Mouse (Mus musculus): Measurements from ENCODE around the gene Prune2. TPM values are rescaled to one million over a fixed set of nuclear protein-coding genes. Genes with fewer than 3 reads are reported as not detected.

Gene Prune2
- polyA plus RNA-seq, 1 experiment = 37.2 TPM

- no peak overlapping the region for H3K27ac ChIP-seq (ENCODE audit: insufficient read depth, low read length)
- TF ChIP-seq CTCF (IDR thresholded peaks at IDR 0.05; ENCODE audit: extremely low read depth, insufficient read depth, low read length) (no peak), POLR2A (IDR thresholded peaks at IDR 0.05; ENCODE audit: extremely low read depth, insufficient read depth, low read length) (no peak)
- peaks cover 3% of the 10 kb centered on the region; the same call in 1 of the 2 replicates for H3K4me1 ChIP-seq (ENCODE audit: control insufficient read depth, insufficient read depth, low read length)
- no peak overlapping the region for H3K4me3 ChIP-seq (ENCODE audit: insufficient read depth, low read length)
These were observed 285.3 kb downstream of the Prune2 start for GRCm38 (mm10) chr19:17241206-17241605.

DNA sequence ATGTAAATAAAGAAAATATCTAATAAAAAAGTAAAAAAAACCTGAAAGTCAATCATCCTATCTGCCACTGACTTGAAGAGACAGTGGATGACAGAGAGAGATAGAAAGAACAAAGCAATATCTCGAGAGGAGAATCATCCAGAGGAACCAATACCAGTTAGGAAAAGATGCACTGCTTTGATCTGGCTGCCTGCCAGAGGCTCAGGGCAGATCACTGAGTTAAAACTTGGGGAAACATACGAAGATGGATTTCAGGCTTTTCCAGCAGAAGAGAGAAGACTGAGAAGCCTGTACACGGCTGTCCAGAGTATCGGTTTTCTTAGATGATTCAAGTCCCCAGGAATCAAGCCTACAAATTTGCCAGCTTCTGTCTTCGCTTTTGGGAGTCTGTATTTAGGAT lies 287.0 kb downstream of the Prune2 start:
- TF ChIP-seq CTCF (IDR thresholded peaks at IDR 0.05; ENCODE audit: extremely low read depth, insufficient read depth, low read length) = no peak
- TF ChIP-seq POLR2A (IDR thresholded peaks at IDR 0.05; ENCODE audit: extremely low read depth, insufficient read depth, low read length) = no peak
- no peak overlapping the region for H3K27ac ChIP-seq (ENCODE audit: insufficient read depth, low read length)
- peaks cover 3% of the 10 kb centered on the region; the same call in 1 of the 2 replicates for H3K4me1 ChIP-seq (ENCODE audit: control insufficient read depth, insufficient read depth, low read length)
- no peak overlapping the region for H3K4me3 ChIP-seq (ENCODE audit: insufficient read depth, low read length)

DNA sequence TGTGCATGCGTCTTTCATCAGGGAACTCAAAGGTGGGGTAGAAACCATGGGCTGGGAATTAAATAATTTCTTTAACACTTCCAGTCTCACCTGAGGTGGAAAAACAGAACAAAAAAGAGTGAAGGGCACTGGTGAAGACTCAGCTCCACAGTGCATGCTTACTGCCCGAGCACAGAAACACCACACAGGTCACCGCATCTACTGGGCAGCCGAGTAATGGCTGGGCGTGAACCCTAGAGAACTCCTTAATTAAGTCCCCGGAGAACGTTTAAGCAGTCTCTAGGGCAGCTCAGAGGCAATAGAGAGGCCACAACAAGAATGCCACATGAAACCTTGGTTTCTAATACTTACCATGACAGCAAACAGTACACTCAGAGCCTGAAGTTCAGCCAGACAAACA lies 288.6 kb downstream of the Prune2 start:
- no peak overlapping the region for H3K4me3 ChIP-seq (ENCODE audit: insufficient read depth, low read length)
- TF ChIP-seq POLR2A (IDR thresholded peaks at IDR 0.05; ENCODE audit: extremely low read depth, insufficient read depth, low read length) (no peak), CTCF (IDR thresholded peaks at IDR 0.05; ENCODE audit: extremely low read depth, insufficient read depth, low read length) (no peak)
- H3K4me1 ChIP-seq (ENCODE audit: control insufficient read depth, insufficient read depth, low read length) = no peaks in the 10 kb centered on the region
- H3K27ac ChIP-seq (ENCODE audit: insufficient read depth, low read length) = no peak overlapping the region

- Histone ChIP-seq H3K27ac (ENCODE audit: insufficient read depth, low read length) (no peak overlapping the region), H3K4me3 (ENCODE audit: insufficient read depth, low read length) (no peak overlapping the region), H3K4me1 (ENCODE audit: control insufficient read depth, insufficient read depth, low read length) (no peaks in the 10 kb centered on the region)
- TF ChIP-seq CTCF (IDR thresholded peaks at IDR 0.05; ENCODE audit: extremely low read depth, insufficient read depth, low read length) = no peak
- no peak for TF ChIP-seq POLR2A (IDR thresholded peaks at IDR 0.05; ENCODE audit: extremely low read depth, insufficient read depth, low read length)
These were observed 291.5 kb downstream of the Prune2 start for GRCm38 (mm10) chr19:17247352-17247925.

GRCm38 (mm10) chr19:17249691-17250090 lies 293.8 kb downstream of the Prune2 start:
- Histone ChIP-seq H3K4me1 (ENCODE audit: control insufficient read depth, insufficient read depth, low read length) (no peaks in the 10 kb centered on the region), H3K4me3 (ENCODE audit: insufficient read depth, low read length) (no peak overlapping the region), H3K27ac (ENCODE audit: insufficient read depth, low read length) (no peak overlapping the region)
- TF ChIP-seq CTCF (IDR thresholded peaks at IDR 0.05; ENCODE audit: extremely low read depth, insufficient read depth, low read length) (no peak), POLR2A (IDR thresholded peaks at IDR 0.05; ENCODE audit: extremely low read depth, insufficient read depth, low read length) (no peak)

DNA sequence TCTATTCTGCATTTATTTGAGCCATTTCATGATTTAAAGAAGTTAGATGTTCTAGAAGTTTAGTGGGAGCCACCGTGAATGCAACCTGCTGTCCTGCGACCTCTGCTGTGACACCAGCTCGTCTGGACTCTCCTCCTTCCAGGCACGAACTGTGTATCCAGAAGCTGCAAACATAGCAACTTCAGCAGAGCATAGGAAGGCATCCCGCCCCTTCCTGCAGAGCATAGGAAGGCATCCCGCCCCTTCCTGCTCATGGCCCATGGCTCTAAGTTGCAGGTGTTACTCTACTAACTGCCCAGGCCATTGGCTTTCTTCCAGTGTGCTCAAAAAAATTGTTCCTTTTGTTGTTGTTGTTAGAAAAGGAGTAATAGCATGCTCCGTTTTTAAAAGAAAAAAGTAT lies 294.9 kb downstream of the Prune2 start:
- no peaks in the 10 kb centered on the region for H3K4me1 ChIP-seq (ENCODE audit: control insufficient read depth, insufficient read depth, low read length)
- H3K27ac ChIP-seq (ENCODE audit: insufficient read depth, low read length) = no peak overlapping the region
- H3K4me3 ChIP-seq (ENCODE audit: insufficient read depth, low read length) = no peak overlapping the region
- TF ChIP-seq POLR2A (IDR thresholded peaks at IDR 0.05; ENCODE audit: extremely low read depth, insufficient read depth, low read length) (no peak), CTCF (IDR thresholded peaks at IDR 0.05; ENCODE audit: extremely low read depth, insufficient read depth, low read length) (no peak)

DNA sequence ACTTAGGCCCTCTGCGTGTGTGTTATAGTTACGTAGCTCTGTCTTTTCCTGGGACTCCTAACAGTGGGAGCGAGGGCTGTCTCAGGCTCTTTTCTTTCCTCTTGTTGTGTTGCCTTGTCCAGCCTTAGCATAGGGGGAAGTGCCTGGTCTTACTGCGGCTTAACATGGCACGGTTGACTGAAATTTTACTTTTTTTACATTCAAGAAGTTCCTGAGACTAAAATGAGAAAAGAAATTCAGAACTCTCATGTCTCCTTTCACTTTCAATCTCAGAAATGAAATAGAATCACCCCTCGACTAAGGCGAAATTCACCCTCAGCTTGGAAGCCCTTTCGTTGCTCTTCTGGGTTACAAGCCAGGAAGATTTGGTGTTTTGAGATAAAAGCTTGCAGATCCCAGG lies 295.5 kb downstream of the Prune2 start:
- TF ChIP-seq CTCF (IDR thresholded peaks at IDR 0.05; ENCODE audit: extremely low read depth, insufficient read depth, low read length) = no peak
- TF ChIP-seq POLR2A (IDR thresholded peaks at IDR 0.05; ENCODE audit: extremely low read depth, insufficient read depth, low read length) = no peak
- no peak overlapping the region for H3K27ac ChIP-seq (ENCODE audit: insufficient read depth, low read length)
- no peak overlapping the region for H3K4me3 ChIP-seq (ENCODE audit: insufficient read depth, low read length)
- H3K4me1 ChIP-seq (ENCODE audit: control insufficient read depth, insufficient read depth, low read length) = no peaks in the 10 kb centered on the region

DNA sequence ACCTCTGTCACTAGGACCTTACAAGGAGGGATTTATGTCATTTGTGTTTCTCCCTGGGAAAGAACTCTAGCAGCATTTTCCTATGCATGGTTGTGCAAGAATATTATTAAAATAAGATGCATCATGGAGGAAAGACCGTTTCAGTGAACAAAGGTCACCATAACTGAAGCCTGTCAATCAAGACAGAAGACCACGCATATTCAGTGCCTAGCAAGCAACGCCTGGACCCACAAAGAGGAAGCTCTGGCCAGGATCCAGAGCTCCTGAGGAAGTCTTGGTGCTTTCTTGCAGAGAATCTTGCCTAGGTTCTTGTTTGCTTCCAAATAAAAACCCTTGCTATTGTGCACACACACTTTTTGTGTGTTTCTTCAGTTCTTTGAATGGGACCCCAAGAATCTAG lies 296.9 kb downstream of the Prune2 start:
- no peak overlapping the region for H3K27ac ChIP-seq (ENCODE audit: insufficient read depth, low read length)
- H3K4me3 ChIP-seq (ENCODE audit: insufficient read depth, low read length) = no peak overlapping the region
- no peaks in the 10 kb centered on the region for H3K4me1 ChIP-seq (ENCODE audit: control insufficient read depth, insufficient read depth, low read length)
- TF ChIP-seq CTCF (IDR thresholded peaks at IDR 0.05; ENCODE audit: extremely low read depth, insufficient read depth, low read length) = no peak
- no peak for TF ChIP-seq POLR2A (IDR thresholded peaks at IDR 0.05; ENCODE audit: extremely low read depth, insufficient read depth, low read length)

DNA sequence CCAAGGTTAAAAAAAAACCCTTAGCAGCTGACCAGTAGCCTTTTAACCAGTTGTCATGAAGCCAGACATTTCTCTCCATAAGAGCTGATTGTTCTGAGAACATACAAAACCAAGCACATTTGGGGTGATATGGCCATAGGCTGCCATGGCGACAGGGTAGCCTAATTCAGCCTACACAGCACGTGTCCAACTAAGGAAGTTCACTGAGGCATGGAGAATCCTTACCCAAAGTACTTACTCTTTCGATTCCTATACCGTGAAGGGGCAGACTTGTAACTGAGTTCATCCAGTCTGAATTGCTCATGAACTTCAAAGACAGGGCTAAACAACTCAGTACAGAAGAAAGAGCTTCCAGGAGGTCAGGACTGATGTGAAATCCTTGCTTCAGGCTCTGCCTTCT lies 299.6 kb downstream of the Prune2 start:
- H3K4me1 ChIP-seq (ENCODE audit: control insufficient read depth, insufficient read depth, low read length) = no peaks in the 10 kb centered on the region

DNA sequence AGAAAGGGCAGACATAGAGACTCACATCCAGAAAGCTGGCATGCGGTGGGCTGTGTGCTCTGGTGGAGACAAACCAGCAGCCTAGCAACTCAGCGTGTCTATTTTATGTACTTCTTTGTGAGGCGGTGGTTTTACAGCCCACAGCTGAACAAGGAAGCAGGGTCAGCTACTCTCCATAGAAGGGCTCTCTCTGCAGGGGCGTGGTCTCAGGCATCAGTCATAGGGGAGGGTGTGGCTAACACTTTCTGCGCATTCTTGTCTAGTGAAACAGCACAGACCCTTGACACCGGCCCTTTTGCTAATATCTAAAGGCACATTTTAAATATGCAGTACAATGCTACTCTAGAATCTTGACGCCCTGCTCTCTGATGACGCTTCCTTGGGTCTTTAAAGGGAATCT lies 300.5 kb downstream of the Prune2 start:
- TF ChIP-seq CTCF (IDR thresholded peaks at IDR 0.05; ENCODE audit: extremely low read depth, insufficient read depth, low read length) (no peak), POLR2A (IDR thresholded peaks at IDR 0.05; ENCODE audit: extremely low read depth, insufficient read depth, low read length) (no peak)
- Histone ChIP-seq H3K27ac (ENCODE audit: insufficient read depth, low read length) (no peak overlapping the region), H3K4me3 (ENCODE audit: insufficient read depth, low read length) (no peak overlapping the region), H3K4me1 (ENCODE audit: control insufficient read depth, insufficient read depth, low read length) (no peaks in the 10 kb centered on the region)

More for the DNA sequence above, 299.6 kb downstream of the Prune2 start:
- Histone ChIP-seq H3K27ac (ENCODE audit: insufficient read depth, low read length) (no peak overlapping the region), H3K4me3 (ENCODE audit: insufficient read depth, low read length) (no peak overlapping the region)
- TF ChIP-seq CTCF (IDR thresholded peaks at IDR 0.05; ENCODE audit: extremely low read depth, insufficient read depth, low read length) = no peak
- no peak for TF ChIP-seq POLR2A (IDR thresholded peaks at IDR 0.05; ENCODE audit: extremely low read depth, insufficient read depth, low read length)
